Mouse (Mus musculus): ENCODE measurements around the gene Sema7a.

Sema7a gene

DNA sequence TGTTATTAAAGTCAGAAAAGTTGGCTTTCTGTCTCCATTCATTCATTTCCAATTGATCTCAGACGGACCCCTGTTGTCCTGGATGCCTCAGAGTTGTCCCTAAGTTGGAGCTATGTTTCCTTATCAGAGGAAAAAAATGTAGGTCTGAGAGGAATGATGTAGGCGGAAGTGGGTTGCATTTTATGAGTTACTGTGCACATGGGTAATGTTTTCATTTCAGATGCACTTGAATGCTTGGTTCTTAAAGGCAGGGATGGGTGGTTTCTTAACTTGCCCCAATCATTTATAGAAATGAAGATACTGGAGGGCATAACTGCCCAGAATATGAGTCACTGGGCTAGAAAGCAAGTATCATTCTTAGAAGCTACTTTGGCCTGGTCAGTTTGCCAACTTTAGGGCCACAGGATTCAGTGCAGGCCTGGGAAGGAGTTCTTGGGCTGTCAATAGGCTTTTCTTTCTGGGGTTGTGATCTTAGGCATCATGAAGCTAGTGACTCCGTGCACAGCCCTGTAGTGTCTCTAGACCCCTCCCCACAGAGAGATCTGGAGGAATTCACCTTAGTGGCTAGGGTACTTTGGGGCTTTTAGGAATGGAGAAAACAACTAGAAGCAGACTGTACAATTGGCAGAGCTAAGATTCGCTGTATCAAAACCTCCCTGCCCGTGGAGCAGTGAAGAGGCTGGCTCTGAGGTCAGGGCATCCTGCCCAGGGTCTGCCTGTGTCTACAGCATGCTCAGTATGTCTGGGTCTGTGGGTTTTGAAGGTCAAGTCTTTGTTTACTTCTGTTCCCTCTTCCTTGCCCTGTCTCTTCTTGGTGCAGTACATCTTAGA is 1.5 kb upstream of the Sema7a start:
- in situ Hi-C loops (cut with MboI, MseI): loop anchor here (5.0 kb wide), 1 partner anchor 54 kb away; no protein-coding TSS in a partner anchor

DNA sequence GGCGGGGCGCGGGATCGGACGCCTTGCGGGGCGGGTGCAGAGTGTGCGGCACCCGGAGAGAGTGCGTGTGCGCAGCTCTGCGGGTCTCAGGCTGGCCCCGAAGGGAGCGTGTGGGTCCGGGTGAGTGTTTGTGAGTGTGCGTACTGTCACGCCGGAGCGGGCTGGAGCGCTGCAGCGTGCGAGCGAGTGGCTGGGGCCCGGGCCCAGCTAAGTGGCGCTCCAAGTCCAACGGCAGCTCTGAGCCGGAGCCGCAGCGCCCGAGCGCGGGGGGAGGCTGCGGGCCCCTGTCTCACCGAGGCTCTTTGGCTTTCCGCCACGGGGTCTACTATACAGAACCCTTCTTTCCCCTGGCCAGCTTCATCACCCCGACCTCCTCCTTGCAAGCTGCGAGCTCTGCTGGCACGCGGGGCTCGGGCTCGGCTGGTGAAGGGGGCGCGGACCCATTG is 460 bp downstream of the Sema7a start:
- in situ Hi-C loops (cut with MboI, MseI): no loop called here

DNA sequence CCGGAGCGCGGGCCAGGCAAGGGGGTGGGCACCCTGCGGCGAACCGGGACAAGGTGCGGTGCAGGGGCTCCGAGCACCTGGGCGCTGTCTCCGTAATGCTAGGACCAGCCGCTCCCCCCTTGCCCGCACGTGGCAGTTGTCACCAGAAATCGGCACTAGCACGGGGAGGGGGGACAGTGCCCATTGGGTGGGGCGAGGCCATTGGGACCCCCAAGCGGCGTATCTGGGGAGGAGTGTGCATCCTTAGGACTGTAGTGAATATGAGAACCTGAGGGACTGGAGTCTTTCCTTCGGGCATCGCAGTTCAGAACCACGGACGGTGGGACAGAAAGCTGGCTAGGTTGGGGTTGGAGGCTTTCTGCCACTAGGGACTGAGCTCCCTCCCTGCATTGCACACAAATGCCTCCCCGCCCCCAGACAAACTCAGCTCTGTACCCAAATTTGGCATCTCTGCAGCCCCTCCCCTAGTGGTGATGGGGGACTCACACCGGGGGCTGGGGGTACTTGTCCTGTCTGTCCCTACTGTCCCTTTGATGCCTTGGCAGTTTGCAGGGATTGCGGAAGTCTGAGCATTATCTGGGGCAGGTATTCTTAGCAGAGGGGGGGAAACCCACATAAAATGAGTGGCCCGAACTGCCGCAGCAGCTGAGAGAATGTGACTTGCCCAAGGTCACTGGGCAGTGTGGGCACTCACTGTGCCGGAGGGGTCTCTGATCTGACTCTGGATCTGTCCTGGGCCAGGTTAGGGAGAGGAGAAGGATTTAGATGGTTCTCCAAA is 1.1 kb downstream of the Sema7a start:
- in situ Hi-C loops (cut with MboI, MseI): no loop called here

DNA sequence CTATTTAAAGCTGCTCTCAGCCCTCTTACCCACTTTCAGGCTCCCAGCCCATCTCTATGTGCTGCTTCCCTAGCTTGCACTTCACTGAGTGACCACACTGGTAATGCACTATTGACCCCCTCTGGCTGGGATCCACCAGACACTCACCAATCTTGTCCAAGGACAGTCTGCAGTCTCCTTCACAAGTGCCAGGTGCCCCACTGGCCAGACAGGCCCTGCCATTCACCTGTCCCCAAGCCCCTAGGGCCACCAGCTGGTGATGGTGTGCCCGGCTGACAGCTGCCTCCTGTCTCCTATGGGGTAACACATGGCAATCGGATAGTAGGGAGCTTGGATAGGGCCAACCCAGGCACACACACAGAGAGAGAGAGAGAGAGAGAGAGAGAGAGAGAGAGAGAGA is 2.1 kb downstream of the Sema7a start:
- in situ Hi-C loops (cut with MboI, MseI): no loop called here

DNA sequence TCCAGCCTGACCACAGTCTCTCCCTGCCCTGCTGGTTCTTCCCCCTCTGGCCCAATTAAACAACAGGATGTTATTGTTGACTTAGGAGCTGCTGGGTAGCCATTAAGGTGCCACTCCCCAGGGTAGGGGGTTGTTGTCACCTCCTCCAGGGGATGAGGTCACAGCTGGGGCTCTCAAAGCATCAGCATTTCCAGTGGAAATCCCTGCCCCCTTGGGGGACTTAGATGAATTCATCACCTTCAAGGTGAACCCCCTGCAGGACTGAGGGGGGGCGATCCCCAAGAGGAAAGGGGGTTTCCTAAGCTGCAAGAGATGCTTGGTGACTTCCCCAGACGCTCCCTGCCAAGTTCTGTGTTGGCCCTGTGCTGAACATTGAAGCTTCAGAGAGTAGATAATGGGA is 3.2 kb downstream of the Sema7a start:
- in situ Hi-C loops (cut with MboI, MseI): no loop called here

DNA sequence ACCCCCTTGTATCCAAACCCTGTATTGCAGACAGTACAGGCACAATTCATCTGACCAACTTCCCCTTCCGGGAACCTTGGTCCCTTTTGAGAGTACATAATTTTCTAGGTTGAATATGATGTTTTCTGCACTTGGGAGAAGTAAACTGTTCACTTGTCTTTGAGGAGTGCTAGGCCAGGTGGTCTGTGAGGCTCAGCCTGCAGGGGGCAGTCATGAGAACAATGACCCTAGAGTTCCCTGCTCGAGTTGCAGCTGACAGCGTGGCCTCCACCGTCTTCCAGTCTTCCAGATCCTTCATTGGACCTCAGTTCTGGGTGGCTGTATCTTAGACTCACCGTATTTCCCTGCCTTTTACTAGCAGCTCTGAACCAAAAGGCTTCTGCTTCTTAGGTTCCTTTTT is 4.7 kb downstream of the Sema7a start:
- in situ Hi-C loops (cut with MboI, MseI): no loop called here

DNA sequence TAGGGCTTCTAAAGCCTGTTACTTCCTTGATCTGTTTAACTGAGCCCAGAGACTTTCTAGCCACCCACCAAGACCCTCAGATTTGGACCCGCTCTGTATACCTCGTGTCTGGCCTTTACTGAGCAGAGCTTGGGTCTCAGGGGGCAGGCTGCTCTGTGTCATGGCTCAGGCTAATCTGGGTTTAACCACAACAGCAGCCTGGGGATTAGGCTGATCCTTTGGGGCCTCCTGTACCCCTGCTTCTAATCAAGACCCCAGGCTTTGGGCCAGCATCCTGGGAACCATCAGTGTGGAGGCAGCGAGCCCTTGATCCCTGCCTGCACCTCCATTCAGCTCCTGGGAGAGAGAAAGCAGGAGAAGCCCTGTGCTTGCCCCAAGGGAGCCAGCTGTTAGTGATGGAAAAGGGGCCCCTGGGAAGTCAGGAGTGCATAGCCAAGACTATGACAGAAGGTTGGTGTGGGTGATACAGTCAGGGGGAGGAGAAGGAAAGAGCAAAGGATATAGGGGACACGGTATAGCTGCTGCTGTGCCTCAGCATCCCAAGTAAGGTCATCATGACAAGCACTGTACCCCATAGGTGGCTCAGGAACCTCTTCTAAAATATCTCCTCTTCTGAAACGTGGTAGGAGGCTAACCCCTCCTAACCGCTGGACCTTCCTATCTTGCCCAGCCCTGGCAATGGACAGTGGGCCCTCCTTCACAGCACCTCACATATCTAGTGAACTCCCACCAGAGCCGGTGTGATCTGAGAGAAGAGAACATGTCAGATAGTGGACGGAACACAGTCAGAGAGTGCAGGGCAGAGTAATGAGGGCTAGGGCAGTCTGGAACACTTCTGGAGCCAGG is 6.1 kb downstream of the Sema7a start:
- in situ Hi-C loops (cut with MboI, MseI): no loop called here

DNA sequence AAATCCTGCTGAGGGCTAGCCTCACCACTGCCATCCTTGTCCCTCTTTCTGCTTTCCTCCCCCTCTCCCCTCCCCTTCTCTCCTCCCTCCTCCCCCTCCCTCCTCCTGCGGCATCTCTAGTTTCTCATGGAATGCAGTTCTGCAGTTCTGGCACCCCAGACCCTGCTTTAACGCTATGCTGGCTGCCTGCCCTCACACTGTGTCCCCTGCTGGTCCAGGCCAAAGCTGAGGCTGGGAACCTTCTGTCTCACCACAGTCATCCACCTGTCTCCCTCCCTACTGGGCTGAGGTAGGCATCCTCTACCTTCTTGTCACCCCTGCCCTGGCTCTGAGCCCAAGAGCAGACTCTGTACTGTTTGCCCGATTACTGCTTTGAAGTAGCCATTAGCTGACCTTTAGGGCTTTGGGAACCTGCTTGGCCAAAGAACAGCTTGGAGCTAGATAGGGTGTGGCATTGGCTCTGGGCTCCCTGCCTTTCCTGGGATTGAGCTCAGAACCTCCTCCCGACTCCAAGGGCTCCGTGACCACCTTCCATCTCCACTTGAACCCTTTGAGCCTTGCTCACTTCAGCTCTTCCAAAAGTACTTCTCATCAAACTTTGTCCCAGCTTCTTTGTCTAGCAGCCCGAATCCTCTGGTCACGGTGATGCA is 7.6 kb downstream of the Sema7a start:
- in situ Hi-C loops (cut with MboI, MseI): no loop called here

DNA sequence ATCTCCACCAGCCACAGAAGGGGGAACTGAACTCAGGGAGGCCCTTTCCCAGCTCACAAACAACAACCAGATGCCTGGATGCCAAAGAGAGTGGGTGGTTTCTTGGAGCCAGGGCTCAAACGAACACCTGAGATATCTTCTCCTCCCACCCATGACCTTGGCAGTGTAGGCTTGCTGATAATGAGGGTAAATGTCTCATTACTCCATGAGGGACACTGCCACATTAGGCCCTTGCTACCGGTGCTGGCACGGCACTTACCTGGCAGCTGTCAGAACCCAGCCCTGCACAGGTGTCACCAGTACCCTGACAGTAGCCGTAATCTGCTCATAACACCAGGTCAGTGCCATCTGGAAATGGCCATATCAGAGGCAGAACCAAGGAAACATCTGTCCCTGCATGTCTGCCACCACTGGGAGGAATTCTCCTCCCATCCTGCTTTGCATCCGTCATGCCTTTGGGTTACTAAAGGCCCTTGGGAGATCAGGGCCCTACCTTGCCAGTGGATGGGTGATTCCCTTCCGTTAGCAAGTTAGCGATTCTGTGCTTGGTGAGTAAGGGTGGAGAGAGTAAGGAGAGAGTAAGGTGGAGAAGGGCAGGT is 8.5 kb downstream of the Sema7a start:
- in situ Hi-C loops (cut with MboI, MseI): no loop called here

DNA sequence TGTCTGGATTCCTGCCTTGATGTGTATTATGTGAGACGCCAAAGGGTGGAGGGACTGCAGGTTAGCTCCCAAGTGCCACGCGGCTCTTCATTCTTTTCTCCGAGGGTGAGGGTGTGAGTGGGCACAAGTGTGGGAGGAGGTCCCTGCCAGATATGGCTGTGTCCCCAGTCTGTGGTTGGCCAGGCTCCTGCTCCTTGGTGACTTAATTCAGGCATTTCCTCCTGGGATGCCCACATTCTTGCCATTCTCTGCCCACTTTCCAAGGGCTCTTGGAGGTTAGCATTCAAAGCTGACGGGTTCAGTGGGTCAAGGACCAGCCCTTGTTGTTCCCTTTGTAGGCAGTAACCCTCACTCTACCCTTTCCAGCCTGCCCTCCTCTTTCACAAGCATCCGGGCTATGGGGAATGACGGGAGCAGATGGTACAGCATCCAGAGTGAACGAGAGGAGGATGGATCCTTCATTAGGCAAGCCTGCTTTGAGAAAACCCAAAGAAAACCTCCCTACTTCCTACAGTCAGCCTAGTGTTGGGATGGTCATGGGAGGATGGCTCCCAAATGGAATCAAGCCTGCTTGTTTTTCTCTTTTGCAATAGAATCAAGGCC is 9.3 kb downstream of the Sema7a start:
- in situ Hi-C loops (cut with MboI, MseI): no loop called here

DNA sequence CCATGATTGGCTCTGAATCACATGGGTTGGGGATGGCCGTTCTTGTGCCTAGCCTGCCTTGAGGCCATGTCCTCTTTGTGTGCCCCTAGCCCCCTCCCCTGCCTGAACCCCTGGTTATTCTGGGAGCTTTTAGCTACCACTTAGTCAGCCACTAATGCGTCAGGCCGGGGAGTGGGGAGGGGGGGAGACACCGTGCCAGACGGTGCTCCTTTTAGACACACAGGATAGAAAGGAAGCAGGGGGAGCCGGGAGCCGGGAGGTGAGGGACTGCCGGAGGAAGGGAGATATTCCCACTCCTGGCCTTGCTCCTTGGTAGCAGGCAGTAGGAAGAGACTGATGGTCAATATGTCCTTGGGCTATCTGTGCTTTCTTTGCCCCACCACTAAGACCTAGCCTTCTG is 10.0 kb downstream of the Sema7a start:
- in situ Hi-C loops (cut with MboI, MseI): no loop called here

DNA sequence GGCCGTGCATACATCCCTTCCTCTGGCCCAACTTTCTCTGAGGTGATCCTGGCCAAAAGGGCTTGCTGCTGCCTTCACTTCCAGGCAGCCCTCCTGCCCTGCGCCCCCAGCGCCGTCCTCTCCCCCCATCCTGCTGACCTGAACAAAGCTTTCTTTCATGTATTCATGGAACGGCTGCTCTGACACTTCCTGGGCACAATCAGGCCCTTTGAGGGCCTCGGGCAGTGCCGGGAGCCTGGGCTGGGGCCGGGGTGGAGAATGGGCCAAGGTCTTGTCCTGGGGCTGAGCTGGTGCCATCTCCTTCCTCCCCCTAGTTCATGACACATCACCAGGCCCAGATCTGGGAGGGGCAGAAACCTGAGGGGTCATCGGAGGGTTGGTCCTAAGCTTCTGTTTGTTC is 10.6 kb downstream of the Sema7a start:
- in situ Hi-C loops (cut with MboI, MseI): no loop called here

DNA sequence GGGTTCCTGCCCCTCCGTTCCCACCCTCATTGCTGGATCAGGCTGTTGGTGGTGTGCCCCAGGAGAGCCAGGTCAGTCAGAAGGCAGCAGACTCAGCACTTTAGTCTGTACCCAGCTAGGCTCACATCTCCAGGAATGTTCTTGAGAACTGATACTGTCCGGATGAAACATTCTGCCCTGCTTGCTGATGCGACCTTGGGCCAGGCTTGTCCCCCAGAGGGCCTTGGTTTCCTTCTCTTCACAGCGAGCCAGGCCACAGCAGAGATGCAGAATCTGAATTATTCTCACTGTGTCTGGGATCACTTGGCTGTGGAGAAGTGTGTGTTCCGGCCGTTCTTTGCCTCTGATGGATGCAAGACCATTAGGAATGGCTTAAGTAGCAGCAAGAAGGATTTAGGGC is 12.1 kb downstream of the Sema7a start:
- in situ Hi-C loops (cut with MboI, MseI): no loop called here

DNA sequence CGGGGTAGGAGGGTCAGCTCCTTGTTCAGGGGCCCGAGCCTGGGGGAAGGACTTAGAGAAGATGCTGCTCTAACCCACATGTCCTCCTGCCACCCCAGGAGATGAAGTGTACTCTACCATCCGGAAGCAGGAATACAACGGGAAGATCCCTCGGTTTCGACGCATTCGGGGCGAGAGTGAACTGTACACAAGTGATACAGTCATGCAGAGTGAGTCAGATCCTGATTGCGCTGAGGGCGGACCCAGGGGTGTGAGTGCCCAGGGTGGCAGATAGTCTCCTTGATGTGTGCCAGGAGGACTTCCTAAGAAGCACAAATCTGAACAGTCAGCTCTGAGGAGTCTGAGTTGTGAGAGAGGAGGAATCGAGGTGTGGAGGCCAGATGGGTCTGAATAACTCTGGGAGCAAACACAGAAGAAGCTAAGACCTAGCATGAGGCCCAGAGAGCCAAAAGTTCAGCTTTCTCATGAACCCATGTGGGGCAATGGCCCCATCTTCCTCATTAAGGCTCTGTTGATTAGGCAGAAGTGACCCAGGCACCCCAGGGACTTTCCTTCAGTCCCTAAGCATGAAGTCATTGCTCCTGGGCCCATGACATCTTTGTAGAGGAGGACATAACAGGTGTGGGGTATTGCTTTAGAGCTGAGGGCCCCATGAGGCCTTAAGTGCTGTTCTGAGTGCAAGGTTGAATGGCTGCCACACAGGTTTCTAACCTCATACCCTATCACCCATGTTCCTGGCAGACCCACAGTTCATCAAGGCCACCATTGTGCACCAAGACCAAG is 15.2 kb downstream of the Sema7a start:
- in situ Hi-C loops (cut with MboI, MseI): no loop called here

DNA sequence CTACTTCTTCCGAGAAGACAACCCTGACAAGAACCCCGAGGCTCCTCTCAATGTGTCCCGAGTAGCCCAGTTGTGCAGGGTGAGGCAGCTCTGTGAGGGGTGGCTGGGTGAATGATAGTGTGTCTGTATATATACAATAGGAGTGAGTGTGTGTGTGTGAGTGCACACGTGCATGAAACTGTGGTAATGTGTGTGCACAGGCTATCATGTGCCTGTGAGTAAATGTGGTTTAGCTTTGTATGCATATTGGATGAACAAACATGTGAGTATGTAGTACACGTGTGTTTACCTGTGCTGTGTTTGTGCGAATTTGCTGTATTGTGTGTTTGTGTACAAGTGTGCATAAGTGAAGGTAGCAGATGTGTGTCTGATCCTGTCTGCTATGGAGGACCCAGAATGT is 15.9 kb downstream of the Sema7a start:
- in situ Hi-C loops (cut with MboI, MseI): no loop called here

DNA sequence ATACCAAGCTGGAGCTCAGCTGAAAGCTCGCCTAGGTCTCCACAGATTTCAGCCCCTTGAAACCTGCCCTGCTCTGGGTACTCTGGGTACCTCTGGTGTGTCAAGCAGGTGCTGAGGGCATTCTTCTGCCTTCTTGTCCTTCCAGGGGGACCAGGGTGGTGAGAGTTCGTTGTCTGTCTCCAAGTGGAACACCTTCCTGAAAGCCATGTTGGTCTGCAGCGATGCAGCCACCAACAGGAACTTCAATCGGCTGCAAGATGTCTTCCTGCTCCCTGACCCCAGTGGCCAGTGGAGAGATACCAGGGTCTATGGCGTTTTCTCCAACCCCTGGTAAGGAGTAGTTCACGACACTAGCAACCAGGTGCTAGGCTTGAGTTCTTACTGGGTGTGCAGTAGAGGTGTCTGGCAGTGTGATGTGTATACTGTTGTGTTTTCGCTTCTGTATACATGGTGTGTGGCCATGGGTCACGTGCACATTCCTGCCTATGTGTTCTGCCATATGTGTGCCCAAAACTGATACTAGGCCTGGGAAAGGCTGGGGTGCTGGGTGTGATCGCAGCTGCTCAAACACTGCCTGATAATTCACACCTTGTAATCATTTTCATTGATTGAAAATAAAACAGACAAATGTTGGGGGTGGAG is 16.4 kb downstream of the Sema7a start:
- in situ Hi-C loops (cut with MboI, MseI): no loop called here

DNA sequence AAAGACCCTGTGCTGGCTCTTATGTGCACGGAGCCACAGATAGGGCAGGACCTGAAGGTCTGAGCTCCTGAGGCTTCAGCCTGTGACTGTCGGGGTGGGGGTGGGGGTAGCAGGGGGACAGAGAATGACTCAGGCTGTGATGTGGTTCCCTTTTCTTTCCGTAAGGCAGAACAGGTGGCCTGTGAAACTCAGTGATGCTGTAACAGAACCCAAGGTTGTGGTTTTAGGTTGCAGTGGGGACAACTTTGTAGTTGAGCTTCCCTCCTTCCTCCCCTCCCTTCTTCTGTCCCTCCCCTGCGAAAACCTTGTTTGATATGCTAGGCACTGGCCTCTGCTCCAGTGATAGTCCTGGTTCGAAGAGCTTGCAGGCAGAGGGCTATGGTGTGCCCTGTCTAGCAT is 16.9 kb downstream of the Sema7a start:
- in situ Hi-C loops (cut with MboI, MseI): no loop called here

DNA sequence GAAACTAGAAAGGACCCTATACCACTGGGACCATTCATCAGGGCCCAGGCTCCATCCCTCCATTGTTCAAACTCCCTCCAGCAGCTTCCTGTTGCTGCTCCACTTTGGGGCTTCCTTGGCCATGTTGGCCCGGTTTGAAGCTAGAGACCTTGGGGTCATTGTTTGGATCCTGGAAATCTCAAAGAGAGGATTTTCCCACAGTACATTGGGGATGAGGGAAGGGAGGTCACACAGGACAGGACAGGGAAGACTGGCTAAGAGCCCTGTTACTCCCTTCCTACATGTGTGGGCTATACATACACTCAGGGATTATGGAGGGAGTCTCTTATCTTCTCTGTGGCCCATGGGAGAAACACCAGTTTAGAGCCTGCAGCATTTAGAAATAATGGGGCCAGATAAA is 18.7 kb downstream of the Sema7a start:
- in situ Hi-C loops (cut with MboI, MseI): no loop called here

DNA sequence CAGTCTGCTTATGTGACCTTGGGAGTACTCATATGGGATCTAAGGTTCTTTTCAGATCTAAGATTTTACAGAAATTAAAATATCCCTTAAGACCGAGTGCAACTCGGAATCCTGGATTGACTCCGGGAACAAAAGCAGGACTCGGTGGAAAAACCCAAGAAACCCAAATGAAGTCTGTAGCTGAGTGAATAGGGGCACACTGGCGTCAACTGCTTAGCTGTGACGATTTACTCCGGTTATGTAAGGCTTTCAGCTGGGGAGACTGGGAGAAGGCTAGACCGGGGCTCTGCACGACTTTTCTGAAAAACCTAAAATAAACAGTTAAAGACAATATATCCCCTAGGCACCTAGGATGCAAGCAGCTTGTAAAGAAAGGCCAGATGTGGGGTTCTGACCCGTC is 19.5 kb downstream of the Sema7a start:
- in situ Hi-C loops (cut with MboI, MseI): no loop called here
